Mouse (Mus musculus) E14TG2a.4 (cell line): ENCODE data around the gene Rtf2.
A peak's percentile ranks its signal among the peaks of the same experiment; 100 is the strongest.

Source experiments
- H3K27me3 ChIP-seq: 2 replicates; pipeline ENCODE4 v1.6.1; 2014; ENCODE audit warnings: low read length, control low read depth; ENCODE audit not compliant: insufficient read depth
- H3K36me3 ChIP-seq: 2 replicates; pipeline ENCODE4 v1.6.1; 2014; ENCODE audit warnings: low read length, control low read depth; ENCODE audit not compliant: insufficient read depth
- H3K4me1 ChIP-seq: replicated peaks from 2 replicates; pipeline ENCODE4 v1.6.1; 2014; ENCODE audit warnings: low read depth, low read length, control low read depth
- H3K4me3 ChIP-seq: replicated peaks from 2 replicates; pipeline ENCODE4 v1.5.1; 2014; ENCODE audit warnings: mild to moderate bottlenecking, low read length
- H3K9me3 ChIP-seq: 2 replicates; pipeline ENCODE4 v1.6.1; 2014; ENCODE audit warnings: low read length, control low read depth
- CTCF ChIP-seq: conservative IDR thresholded peaks from 2 replicates; pipeline ENCODE4 v1.5.1; 2014; ENCODE audit warnings: low read length
- NANOG ChIP-seq: IDR thresholded peaks from 2 replicates; pipeline ENCODE4 v1.6.1; 2014; ENCODE audit warnings: borderline replicate concordance, low read length, mixed read lengths
- POU5F1 ChIP-seq: IDR thresholded peaks from 2 replicates; pipeline ENCODE4 v1.6.1; 2014; ENCODE audit warnings: low read length, borderline replicate concordance

Rtf2 gene

DNA sequence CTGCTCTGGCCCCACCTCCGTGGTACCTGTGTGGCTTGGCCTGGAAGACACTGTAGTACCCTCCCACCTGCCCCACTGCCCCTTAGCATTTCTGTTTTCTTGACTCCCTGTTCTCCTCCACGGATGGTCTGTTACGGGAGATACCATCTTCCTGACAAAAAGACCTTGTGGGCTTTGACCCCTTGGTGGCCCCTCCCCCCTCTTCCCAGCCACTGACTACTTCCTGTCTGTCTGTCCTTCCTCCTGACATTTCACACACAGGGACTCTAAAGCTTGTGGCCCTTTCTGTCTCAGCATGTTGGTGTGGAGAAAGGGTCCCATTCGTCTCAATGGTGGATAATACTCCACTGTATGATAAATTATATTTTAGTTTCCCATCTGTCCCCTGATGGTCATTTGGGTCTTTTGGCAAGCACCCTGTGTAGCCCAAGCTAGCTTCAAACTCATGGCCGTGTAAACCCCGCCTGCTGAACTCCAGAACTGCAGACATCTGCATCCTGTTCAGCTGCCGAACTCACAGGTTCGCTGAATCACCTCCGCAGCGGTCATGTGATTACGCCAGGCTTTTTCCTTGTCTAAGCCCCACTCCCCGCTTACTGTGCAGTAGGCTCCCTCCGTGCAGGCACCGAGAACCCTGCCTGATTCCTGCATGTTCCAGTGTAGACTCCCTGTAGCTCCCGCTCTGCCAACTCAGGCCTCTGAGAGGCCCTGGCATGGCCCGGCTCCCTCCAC, 41.5 kb downstream of the Rtf2 start:
- Histone ChIP-seq H3K36me3 (no peaks in the 10 kb centered on the region), H3K4me1 (peaks cover 32% of the 10 kb centered on the region), H3K9me3 (no peaks in the 10 kb centered on the region), H3K4me3 (peak overlapping the region; percentile 57), H3K27me3 (peaks cover 6% of the 10 kb centered on the region; the same call in 1 of the 2 replicates)
- no peak for TF ChIP-seq CTCF
- no peak for TF ChIP-seq NANOG
- TF ChIP-seq POU5F1 = no peak

DNA sequence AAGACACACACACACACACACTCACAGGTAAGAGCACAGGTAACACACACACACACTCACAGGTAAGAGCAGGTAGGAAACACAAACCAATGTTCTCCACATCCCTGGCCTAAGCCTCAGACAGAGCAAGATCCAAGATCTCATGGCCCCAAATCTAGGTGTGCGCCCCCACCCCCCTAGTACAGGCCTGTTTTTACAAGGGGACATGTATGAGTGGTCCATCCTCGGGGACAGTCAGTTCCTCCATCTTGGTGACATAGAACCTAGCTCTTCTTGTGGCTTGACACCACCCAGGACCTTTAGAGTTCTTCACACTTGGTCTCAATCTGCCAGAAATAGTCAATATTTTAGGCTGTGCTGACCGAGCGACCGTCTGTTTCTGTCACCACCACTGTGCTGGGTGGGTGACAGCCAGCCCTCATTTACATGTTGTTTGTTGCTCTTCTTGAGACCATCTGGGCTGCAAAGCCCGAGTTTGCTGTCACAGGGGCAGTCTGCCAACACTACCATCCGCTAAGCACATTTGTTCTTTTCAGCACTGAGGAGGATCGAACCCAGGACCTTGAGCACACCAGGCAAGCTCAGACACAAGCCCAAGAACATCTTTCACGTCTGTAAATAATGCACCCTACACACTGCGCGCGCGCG, 43.5 kb downstream of the Rtf2 start:
- H3K36me3 ChIP-seq = no peaks in the 10 kb centered on the region
- peaks cover 6% of the 10 kb centered on the region; the same call in 1 of the 2 replicates for H3K27me3 ChIP-seq
- H3K4me3 ChIP-seq = no peak overlapping the region
- H3K4me1 ChIP-seq = peaks cover 19% of the 10 kb centered on the region
- no peaks in the 10 kb centered on the region for H3K9me3 ChIP-seq
- no peak for TF ChIP-seq POU5F1
- no peak for TF ChIP-seq NANOG
- TF ChIP-seq CTCF = no peak

DNA sequence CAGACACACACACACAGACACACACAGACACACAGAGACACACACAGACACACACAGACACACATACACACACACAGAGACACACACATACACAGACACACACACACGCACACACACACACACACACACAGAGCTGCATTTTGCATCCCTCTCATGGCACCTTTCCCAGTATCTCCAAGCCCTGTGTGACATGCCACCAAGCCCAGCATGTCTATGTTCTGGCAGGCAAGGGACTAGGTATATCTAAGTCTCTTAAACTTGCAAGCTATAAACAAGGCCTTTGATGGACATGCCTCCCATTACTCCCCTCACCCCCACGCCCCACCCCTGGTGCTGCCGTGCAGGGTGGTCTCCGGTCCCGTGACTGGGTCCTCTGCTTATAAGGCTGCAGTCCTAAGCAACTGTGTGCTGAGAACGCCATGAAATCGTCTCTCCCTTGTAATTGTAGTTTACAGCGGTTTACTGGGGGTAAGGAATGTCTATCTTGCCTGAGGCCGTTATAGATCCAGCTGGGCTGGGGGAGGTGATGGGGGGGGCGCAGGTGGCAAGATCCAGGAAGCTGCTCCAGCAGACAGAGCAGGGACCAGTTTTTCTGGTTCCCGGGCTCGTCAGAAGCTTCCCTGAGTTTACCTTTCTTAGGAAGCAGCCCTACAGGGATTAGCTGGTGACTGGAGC, 44.5 kb downstream of the Rtf2 start:
- peaks cover 20% of the 10 kb centered on the region for H3K4me1 ChIP-seq
- H3K4me3 ChIP-seq = no peak overlapping the region
- H3K27me3 ChIP-seq = peaks cover 6% of the 10 kb centered on the region; the same call in 1 of the 2 replicates
- no peaks in the 10 kb centered on the region for H3K9me3 ChIP-seq
- TF ChIP-seq CTCF (no peak), POU5F1 (no peak), NANOG (no peak)
- H3K36me3 ChIP-seq = no peaks in the 10 kb centered on the region

GRCm38 (mm10) chr2:172496736-172497345, 56.5 kb downstream of the Rtf2 start:
- Histone ChIP-seq H3K4me3 (peak overlapping the region; percentile 10; the same call in 1 of the 2 replicates), H3K9me3 (no peaks in the 10 kb centered on the region), H3K36me3 (no peaks in the 10 kb centered on the region), H3K27me3 (0 out of 2 replicates have a peak, but pooled peaks cover 2% of the 10 kb centered on the region), H3K4me1 (peaks cover 45% of the 10 kb centered on the region)
- no peak for TF ChIP-seq POU5F1
- TF ChIP-seq CTCF = no peak

- no peak overlapping the region for H3K4me3 ChIP-seq
- TF ChIP-seq NANOG (no peak), CTCF (no peak), POU5F1 (peak; percentile 88; the same call in 1 of the 2 replicates)
- peaks cover 5% of the 10 kb centered on the region; the same call in 1 of the 2 replicates for H3K27me3 ChIP-seq
- no peaks in the 10 kb centered on the region for H3K9me3 ChIP-seq
- peaks cover 57% of the 10 kb centered on the region for H3K4me1 ChIP-seq
- H3K36me3 ChIP-seq = no peaks in the 10 kb centered on the region
These were observed 58.5 kb downstream of the Rtf2 start for GRCm38 (mm10) chr2:172498823-172499222.

DNA sequence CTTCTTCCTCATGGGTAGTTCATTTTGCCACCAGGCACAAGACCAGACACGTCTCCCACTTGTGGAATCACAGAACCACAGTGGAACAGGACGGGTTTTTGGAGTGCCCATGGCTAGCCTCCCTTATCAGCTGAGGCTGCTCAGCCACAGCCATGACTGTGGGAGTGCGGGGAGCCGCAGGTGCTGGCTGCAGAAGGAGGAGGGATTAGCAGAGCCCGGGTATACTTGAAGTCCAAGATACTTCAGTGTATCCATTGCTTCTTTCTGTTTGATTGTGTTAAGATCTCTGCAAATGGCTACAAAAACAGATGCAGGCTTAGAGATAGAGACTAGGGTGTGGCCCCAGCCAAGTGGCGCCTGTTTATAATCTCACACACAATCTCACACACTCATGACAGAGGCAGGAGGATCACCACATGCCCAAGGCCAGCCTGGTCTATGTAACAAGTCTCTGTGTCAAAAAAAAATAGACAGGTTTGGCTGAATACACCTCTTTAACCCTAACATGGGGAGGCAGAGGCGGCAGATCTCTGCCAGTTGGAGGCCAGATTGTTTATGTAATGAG, 60.5 kb downstream of the Rtf2 start:
- peaks cover 5% of the 10 kb centered on the region; the same call in 1 of the 2 replicates for H3K27me3 ChIP-seq
- H3K9me3 ChIP-seq = no peaks in the 10 kb centered on the region
- H3K36me3 ChIP-seq = no peaks in the 10 kb centered on the region
- no peak for TF ChIP-seq POU5F1
- no peak for TF ChIP-seq NANOG
- TF ChIP-seq CTCF = no peak
- H3K4me1 ChIP-seq = peaks cover 63% of the 10 kb centered on the region
- H3K4me3 ChIP-seq = no peak overlapping the region

DNA sequence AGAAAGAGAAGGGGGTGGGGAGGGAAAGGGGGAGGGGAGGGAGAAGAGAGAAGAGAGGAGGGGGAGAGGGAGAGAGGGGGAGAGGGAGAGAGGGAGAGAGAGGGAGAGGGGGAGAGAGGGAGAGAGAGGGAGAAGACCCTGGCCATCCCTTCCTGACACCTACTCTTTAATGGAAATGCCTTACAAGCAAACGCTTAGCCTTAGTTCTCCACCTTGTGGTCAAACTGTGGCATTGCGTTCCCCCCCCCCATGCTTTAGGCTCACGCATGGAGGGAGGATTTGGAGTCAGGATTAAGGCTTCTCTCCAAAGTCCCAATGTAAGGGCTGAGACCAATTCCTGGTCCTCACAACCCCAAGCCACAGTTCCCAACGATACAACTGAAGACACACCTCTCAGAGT, 61.0 kb downstream of the Rtf2 start:
- Histone ChIP-seq H3K36me3 (no peaks in the 10 kb centered on the region), H3K9me3 (no peaks in the 10 kb centered on the region), H3K27me3 (peaks cover 5% of the 10 kb centered on the region; the same call in 1 of the 2 replicates), H3K4me1 (peaks cover 58% of the 10 kb centered on the region), H3K4me3 (no peak overlapping the region)
- peak; percentile 55 for TF ChIP-seq CTCF
- TF ChIP-seq POU5F1 = no peak
